Mouse (Mus musculus) testis, adult 2 months (tissue): ENCODE data around the gene Kdm6b.

ENCODE experiments used
- CTCF ChIP-seq: fragments of 200-500 bp; IDR thresholded peaks from 2 replicates; pipeline ENCODE4 v1.5.1; 2012; ENCODE audit warnings: low read depth, mild to moderate bottlenecking, inconsistent platforms, low read length, moderate library complexity; ENCODE audit not compliant: control insufficient read depth, insufficient read depth, insufficient replicate concordance
- POLR2A ChIP-seq: fragments of 200-500 bp; IDR thresholded peaks from 2 replicates; pipeline ENCODE4 v1.6.1; 2012; ENCODE audit warnings: low read depth, mild to moderate bottlenecking, inconsistent platforms, low read length, moderate library complexity; ENCODE audit not compliant: control insufficient read depth

GRCm38 (mm10) chr11:69415327-69415667, 1.8 kb upstream of the Kdm6b start:
- TF ChIP-seq CTCF (no peak), POLR2A (no peak; the same call in 1 of the 2 replicates)
